Mouse (Mus musculus): ENCODE measurements around the gene Hadha. TPM values are rescaled to one million over a fixed set of nuclear protein-coding genes. Genes with fewer than 3 reads are reported as not detected.

The Hadha gene
- polyA plus RNA-seq, 1 experiment from 2014 or later = 143 TPM

GRCm38 (mm10) chr5:30172115-30172514 lies 17.2 kb upstream of the Hadha start:
- H3K4me2 ChIP-seq = no peak overlapping the region
- ATAC-seq (ENCODE audit: borderline replicate concordance, extremely low read depth, low FRiP score, low TSS enrichment) = no peak
- no peak overlapping the region for H3K9ac ChIP-seq
- no peaks in the 10 kb centered on the region for H3K27me3 ChIP-seq
- no peak overlapping the region for H3K27ac ChIP-seq
- no peak overlapping the region for H3K4me3 ChIP-seq
- no peaks in the 10 kb centered on the region for H3K9me3 ChIP-seq
- H3K36me3 ChIP-seq = peaks cover 65% of the 10 kb centered on the region
- no peaks in the 10 kb centered on the region for H3K4me1 ChIP-seq

- H3K9me3 ChIP-seq = no peaks in the 10 kb centered on the region
- no peak overlapping the region for H3K27ac ChIP-seq
- H3K4me1 ChIP-seq = no peaks in the 10 kb centered on the region
- H3K9ac ChIP-seq = no peak overlapping the region
- no peaks in the 10 kb centered on the region for H3K27me3 ChIP-seq
- ATAC-seq (ENCODE audit: borderline replicate concordance, extremely low read depth, low FRiP score, low TSS enrichment) = no peak
- H3K4me3 ChIP-seq = no peak overlapping the region
- H3K4me2 ChIP-seq = no peak overlapping the region
- peaks cover 51% of the 10 kb centered on the region for H3K36me3 ChIP-seq
- WGBS = 77% methylated on average over 5 of the region's 5 CpGs
These were observed 15.5 kb upstream of the Hadha start for GRCm38 (mm10) chr5:30170303-30170940.

DNA sequence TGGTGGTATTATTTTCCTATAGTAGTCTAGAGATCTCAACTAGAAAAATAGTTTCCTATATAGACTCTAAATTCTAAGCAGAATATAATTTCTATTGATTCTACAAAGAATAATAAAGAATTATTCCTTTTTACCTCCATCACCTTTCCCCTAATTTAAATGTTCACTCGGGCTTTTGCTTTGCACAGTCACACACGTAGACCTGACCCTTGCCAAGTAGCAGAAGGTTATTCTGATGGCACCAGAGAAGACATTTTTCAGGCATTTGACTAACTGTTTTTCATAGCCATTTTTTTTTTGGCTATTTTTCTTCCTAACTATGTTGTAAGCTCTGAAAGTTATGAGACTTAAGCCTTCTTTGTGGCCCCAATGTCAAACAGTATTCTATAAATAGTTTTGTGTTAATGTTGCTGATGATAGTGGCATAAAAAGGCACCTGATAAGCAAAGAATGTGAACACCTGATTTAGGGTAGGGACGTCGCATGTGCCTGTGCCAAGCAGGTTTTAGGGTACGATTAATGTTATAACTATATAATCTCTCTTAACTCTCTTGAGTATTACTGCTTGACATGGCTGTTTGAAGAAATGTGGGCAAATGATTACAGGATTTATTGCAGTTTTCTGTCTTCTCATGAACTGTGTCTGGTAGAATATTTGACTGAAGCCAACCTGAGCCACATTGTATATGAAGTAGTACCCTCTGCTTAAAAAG lies 10.4 kb upstream of the Hadha start:
- 88% methylated on average over 5 of the region's 5 CpGs for WGBS

GRCm38 (mm10) chr5:30162339-30162738 lies 7.4 kb upstream of the Hadha start:
- H3K27ac ChIP-seq = no peak overlapping the region
- H3K4me3 ChIP-seq = no peak overlapping the region
- H3K27me3 ChIP-seq = no peaks in the 10 kb centered on the region
- WGBS = 76% methylated on average over 6 of the region's 6 CpGs
- no peaks in the 10 kb centered on the region for H3K4me1 ChIP-seq
- H3K4me2 ChIP-seq = no peak overlapping the region
- ATAC-seq (ENCODE audit: borderline replicate concordance, extremely low read depth, low FRiP score, low TSS enrichment) = no peak
- peaks cover 7% of the 10 kb centered on the region; the same call in 1 of the 2 replicates for H3K36me3 ChIP-seq
- no peak overlapping the region for H3K9ac ChIP-seq
- H3K9me3 ChIP-seq = no peaks in the 10 kb centered on the region

More for the DNA sequence above, 10.4 kb upstream of the Hadha start:
- no peaks in the 10 kb centered on the region for H3K4me1 ChIP-seq
- peaks cover 24% of the 10 kb centered on the region for H3K36me3 ChIP-seq
- no peak overlapping the region for H3K9ac ChIP-seq
- H3K9me3 ChIP-seq = no peaks in the 10 kb centered on the region
- no peak overlapping the region for H3K4me3 ChIP-seq
- no peak overlapping the region for H3K27ac ChIP-seq
- no peak overlapping the region for H3K4me2 ChIP-seq
- no peaks in the 10 kb centered on the region for H3K27me3 ChIP-seq
- ATAC-seq (ENCODE audit: borderline replicate concordance, extremely low read depth, low FRiP score, low TSS enrichment) = no peak

GRCm38 (mm10) chr5:30161836-30162235 lies 6.9 kb upstream of the Hadha start:
- no peak for ATAC-seq (ENCODE audit: borderline replicate concordance, extremely low read depth, low FRiP score, low TSS enrichment)
- Histone ChIP-seq H3K4me2 (no peak overlapping the region), H3K4me3 (no peak overlapping the region), H3K27ac (no peak overlapping the region), H3K27me3 (no peaks in the 10 kb centered on the region), H3K9ac (no peak overlapping the region), H3K4me1 (0 out of 2 replicates have a peak, but pooled peaks cover 2% of the 10 kb centered on the region), H3K36me3 (peaks cover 7% of the 10 kb centered on the region; the same call in 1 of the 2 replicates), H3K9me3 (no peaks in the 10 kb centered on the region)
- WGBS = 86% methylated on average over 1 of the region's 1 CpGs

DNA sequence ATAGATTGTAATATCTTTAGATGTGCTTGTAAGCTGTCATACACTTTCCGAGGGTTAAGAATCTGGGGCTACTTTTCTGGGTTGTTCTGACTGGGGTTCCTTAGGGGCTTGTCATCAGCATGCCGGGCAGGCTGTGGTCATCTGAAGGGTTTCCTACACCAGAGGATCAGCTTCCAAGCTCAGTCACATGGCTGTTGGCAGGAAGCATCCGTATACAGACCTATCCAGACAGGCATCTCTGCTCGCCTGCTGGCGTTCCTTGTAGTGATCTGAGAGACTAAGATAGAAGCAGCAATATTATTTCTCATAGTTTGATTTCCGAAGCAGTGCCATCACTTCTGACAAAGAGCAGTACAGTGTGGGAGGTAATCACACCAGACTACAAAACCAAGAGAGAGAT lies 4.6 kb upstream of the Hadha start:
- H3K27me3 ChIP-seq = no peaks in the 10 kb centered on the region
- H3K27ac ChIP-seq = no peak overlapping the region
- no peak overlapping the region for H3K9ac ChIP-seq
- no peak for ATAC-seq (ENCODE audit: borderline replicate concordance, extremely low read depth, low FRiP score, low TSS enrichment)
- 77% methylated on average over 6 of the region's 6 CpGs for WGBS
- no peak overlapping the region for H3K4me3 ChIP-seq
- H3K4me2 ChIP-seq = no peak overlapping the region
- H3K4me1 ChIP-seq = peaks cover 10% of the 10 kb centered on the region
- no peaks in the 10 kb centered on the region for H3K9me3 ChIP-seq
- H3K36me3 ChIP-seq = 0 out of 2 replicates have a peak, but pooled peaks cover 2% of the 10 kb centered on the region

DNA sequence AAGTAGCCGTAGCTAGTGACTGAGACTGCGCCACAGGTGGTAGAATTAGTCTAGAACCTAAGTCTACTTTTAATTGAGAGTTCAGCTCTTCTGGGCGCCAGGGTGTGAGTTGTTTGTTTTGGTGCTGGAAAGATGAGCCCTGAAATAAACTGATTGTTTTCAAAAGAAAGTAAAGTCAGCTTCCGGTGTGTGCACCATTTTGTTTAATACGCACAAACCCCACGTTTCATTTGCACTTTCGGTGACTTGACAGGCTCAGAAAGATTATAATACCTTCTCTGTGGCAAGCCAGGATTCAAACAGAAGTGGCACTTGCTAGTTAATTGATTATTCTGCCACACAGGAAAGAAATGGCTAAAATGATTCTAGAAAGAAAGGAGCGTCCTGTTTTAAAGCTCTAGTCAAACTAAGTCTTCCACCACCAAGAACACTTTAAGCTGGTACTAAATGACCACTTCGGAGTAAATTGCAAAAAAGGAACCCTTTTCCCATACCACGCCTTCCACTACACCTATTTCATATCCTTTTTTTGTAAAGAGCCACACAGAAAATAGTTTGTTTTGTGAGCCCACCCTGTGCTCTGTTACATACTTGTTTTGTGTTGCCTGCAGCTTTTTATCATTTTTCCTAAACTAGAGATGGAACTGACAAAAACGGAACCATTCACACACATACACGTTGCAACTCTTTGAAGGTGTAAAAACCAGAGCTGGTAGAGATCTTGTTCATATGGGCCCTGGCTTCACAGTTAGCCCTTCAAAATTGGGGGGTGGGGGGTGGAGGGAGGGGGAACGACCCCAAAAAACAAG lies 1.1 kb upstream of the Hadha start:
- Histone ChIP-seq H3K27me3 (no peaks in the 10 kb centered on the region), H3K4me2 (peak overlapping the region; percentile 60), H3K4me3 (peak overlapping the region; percentile 96), H3K27ac (peak overlapping the region; percentile 92), H3K36me3 (no peaks in the 10 kb centered on the region), H3K9me3 (no peaks in the 10 kb centered on the region), H3K4me1 (peaks cover 18% of the 10 kb centered on the region), H3K9ac (peak overlapping the region; percentile 87)
- WGBS = 23% methylated on average over 13 of the region's 13 CpGs
- no peak for ATAC-seq (ENCODE audit: borderline replicate concordance, extremely low read depth, low FRiP score, low TSS enrichment)

GRCm38 (mm10) chr5:30155395-30155792 lies 432 bp upstream of the Hadha start:
- Histone ChIP-seq H3K4me2 (peak overlapping the region; percentile 60), H3K36me3 (no peaks in the 10 kb centered on the region), H3K27ac (peak overlapping the region; percentile 92), H3K27me3 (no peaks in the 10 kb centered on the region), H3K4me3 (peak overlapping the region; percentile 96), H3K9me3 (no peaks in the 10 kb centered on the region), H3K9ac (peak overlapping the region; percentile 87), H3K4me1 (peaks cover 18% of the 10 kb centered on the region)
- peak; percentile 48; the same call in 1 of the 2 replicates for ATAC-seq (ENCODE audit: borderline replicate concordance, extremely low read depth, low FRiP score, low TSS enrichment)
- WGBS = under 1% methylated on average over 31 of the region's 31 CpGs

- peak overlapping the region; percentile 60 for H3K4me2 ChIP-seq
- no peaks in the 10 kb centered on the region for H3K27me3 ChIP-seq
- H3K9me3 ChIP-seq = no peaks in the 10 kb centered on the region
- WGBS = 16% methylated on average over 4 of the region's 4 CpGs
- no peaks in the 10 kb centered on the region for H3K36me3 ChIP-seq
- H3K4me1 ChIP-seq = peaks cover 18% of the 10 kb centered on the region
- H3K9ac ChIP-seq = peak overlapping the region; percentile 87
- H3K27ac ChIP-seq = no peak overlapping the region
- ATAC-seq (ENCODE audit: borderline replicate concordance, extremely low read depth, low FRiP score, low TSS enrichment) = no peak
- peak overlapping the region; percentile 96 for H3K4me3 ChIP-seq
These were observed 949 bp downstream of the Hadha start for GRCm38 (mm10) chr5:30154013-30154412.

DNA sequence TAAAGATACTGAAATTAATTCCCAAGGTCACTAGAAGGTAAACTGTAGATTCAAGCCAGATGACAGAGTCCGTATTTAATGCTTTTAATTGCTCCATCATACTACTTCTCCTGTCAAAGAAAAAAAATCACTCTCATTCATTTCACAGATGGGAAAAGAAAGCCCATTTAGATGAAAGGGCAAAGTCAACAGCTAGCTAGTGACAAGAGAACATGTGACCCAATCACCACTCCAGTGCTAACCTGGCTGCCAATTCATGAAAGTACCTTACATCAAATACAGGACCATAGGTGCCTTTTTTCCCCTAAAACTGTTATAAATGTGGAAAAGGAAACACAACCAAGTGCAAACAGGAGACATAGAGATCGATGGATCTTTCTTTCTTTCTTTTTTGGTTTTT lies 1.7 kb downstream of the Hadha start:
- Histone ChIP-seq H3K27me3 (no peaks in the 10 kb centered on the region), H3K4me2 (no peak overlapping the region), H3K36me3 (no peaks in the 10 kb centered on the region), H3K9me3 (no peaks in the 10 kb centered on the region), H3K4me3 (0 out of 2 replicates have a peak overlapping the region, but pooled peaks have one; percentile 96), H3K9ac (no peak overlapping the region), H3K4me1 (peaks cover 18% of the 10 kb centered on the region), H3K27ac (no peak overlapping the region)
- WGBS = 90% methylated on average over 2 of the region's 2 CpGs
- no peak for ATAC-seq (ENCODE audit: borderline replicate concordance, extremely low read depth, low FRiP score, low TSS enrichment)

- H3K4me1 ChIP-seq = peaks cover 18% of the 10 kb centered on the region
- 83% methylated on average over 1 of the region's 1 CpGs for WGBS
- H3K27ac ChIP-seq = no peak overlapping the region
- no peak for ATAC-seq (ENCODE audit: borderline replicate concordance, extremely low read depth, low FRiP score, low TSS enrichment)
- no peaks in the 10 kb centered on the region for H3K36me3 ChIP-seq
- no peaks in the 10 kb centered on the region for H3K9me3 ChIP-seq
- no peak overlapping the region for H3K9ac ChIP-seq
- no peaks in the 10 kb centered on the region for H3K27me3 ChIP-seq
- no peak overlapping the region for H3K4me3 ChIP-seq
- no peak overlapping the region for H3K4me2 ChIP-seq
These were observed 2.5 kb downstream of the Hadha start for GRCm38 (mm10) chr5:30152413-30152812.

DNA sequence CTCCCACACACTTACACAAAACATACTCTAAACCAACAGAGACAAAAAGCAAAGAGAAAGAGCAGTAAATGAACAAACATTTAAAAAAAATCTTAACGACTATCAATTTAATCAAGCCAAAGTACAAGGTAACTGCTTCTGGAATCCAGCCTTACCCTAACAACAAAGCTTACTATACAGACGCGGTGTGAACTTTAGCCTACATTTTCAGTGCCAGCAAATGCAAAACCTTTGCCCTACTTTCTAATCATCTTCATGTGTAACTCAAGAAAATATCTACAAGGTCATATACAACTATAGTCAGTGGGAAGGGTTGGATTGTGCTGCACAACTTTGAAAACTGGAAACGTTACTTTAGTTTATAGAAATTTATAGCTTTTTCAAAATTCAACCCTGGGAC lies 3.0 kb downstream of the Hadha start:
- Histone ChIP-seq H3K27ac (no peak overlapping the region), H3K4me3 (no peak overlapping the region), H3K4me1 (peaks cover 18% of the 10 kb centered on the region), H3K9me3 (no peaks in the 10 kb centered on the region), H3K9ac (no peak overlapping the region), H3K36me3 (peaks cover under 1% of the 10 kb centered on the region; the same call in 1 of the 2 replicates), H3K27me3 (no peaks in the 10 kb centered on the region), H3K4me2 (no peak overlapping the region)
- no peak for ATAC-seq (ENCODE audit: borderline replicate concordance, extremely low read depth, low FRiP score, low TSS enrichment)
- WGBS = 78% methylated on average over 4 of the region's 4 CpGs
